Mouse (Mus musculus): ENCODE data around the gene Ly75. TPM values are rescaled to one million over a fixed set of nuclear protein-coding genes. Genes with fewer than 3 reads are reported as not detected.

The Ly75 gene
- polyA plus RNA-seq, 1 experiment, result 4.4 TPM

GRCm38 (mm10) chr2:60375608-60376107 lies 7.4 kb downstream of the Ly75 start:
- H3K4me1 ChIP-seq (ENCODE audit: control insufficient read depth, insufficient read depth, insufficient read length, low read length), result peaks cover 10% of the 10 kb centered on the region; the same call in 1 of the 2 replicates
- TF ChIP-seq CTCF (IDR thresholded peaks at IDR 0.05; ENCODE audit: extremely low read depth, insufficient read length, insufficient replicate concordance, low read depth, low read length) (no peak), POLR2A (IDR thresholded peaks at IDR 0.05; ENCODE audit: low read depth, low read length) (no peak)
- H3K27me3 ChIP-seq (ENCODE audit: control insufficient read depth, insufficient read depth, low read length), result no peaks in the 10 kb centered on the region
- peak overlapping the region; percentile 87 for H3K27ac ChIP-seq (ENCODE audit: insufficient read depth, low read depth, low read length)
- 58% methylated on average over 15 of the region's 15 CpGs for WGBS
- H3K36me3 ChIP-seq (ENCODE audit: control insufficient read depth, insufficient read depth, low read length), result peaks cover 4% of the 10 kb centered on the region; the same call in 1 of the 2 replicates
- peak overlapping the region; percentile 15; the same call in 1 of the 2 replicates for H3K4me3 ChIP-seq (ENCODE audit: low read depth, low read length)

GRCm38 (mm10) chr2:60375126-60375525 lies 8.0 kb downstream of the Ly75 start:
- Histone ChIP-seq H3K27me3 (ENCODE audit: control insufficient read depth, insufficient read depth, low read length) (no peaks in the 10 kb centered on the region), H3K4me3 (ENCODE audit: low read depth, low read length) (no peak overlapping the region), H3K4me1 (ENCODE audit: control insufficient read depth, insufficient read depth, insufficient read length, low read length) (peaks cover 10% of the 10 kb centered on the region; the same call in 1 of the 2 replicates), H3K27ac (ENCODE audit: insufficient read depth, low read depth, low read length) (peak overlapping the region; percentile 87), H3K36me3 (ENCODE audit: control insufficient read depth, insufficient read depth, low read length) (peaks cover 4% of the 10 kb centered on the region; the same call in 1 of the 2 replicates)
- TF ChIP-seq CTCF (IDR thresholded peaks at IDR 0.05; ENCODE audit: extremely low read depth, insufficient read length, insufficient replicate concordance, low read depth, low read length) (no peak), POLR2A (IDR thresholded peaks at IDR 0.05; ENCODE audit: low read depth, low read length) (no peak)
- 84% methylated on average over 8 of the region's 8 CpGs for WGBS

DNA sequence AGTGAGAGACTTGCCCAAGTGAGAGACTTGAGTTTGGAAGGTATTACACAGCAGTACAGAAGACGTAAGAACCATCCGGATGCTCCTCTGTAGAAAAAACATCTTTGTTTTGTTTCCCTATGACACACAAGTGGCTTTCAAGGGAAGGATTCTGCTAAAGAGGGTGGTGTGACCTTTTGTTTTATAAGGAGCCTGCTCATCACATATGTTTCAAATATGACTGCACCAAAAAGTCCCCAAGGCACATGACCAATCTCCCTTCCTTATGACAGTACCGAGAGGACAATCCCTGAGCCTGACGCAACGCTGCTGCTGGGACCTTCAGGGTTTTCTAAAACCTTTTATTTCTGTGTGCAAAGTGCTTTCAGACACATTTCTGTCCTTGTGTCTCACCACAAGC lies 12.9 kb downstream of the Ly75 start:
- 92% methylated on average over 5 of the region's 5 CpGs for WGBS
- no peak for TF ChIP-seq CTCF (IDR thresholded peaks at IDR 0.05; ENCODE audit: extremely low read depth, insufficient read length, insufficient replicate concordance, low read depth, low read length)
- TF ChIP-seq POLR2A (IDR thresholded peaks at IDR 0.05; ENCODE audit: low read depth, low read length), result no peak

DNA sequence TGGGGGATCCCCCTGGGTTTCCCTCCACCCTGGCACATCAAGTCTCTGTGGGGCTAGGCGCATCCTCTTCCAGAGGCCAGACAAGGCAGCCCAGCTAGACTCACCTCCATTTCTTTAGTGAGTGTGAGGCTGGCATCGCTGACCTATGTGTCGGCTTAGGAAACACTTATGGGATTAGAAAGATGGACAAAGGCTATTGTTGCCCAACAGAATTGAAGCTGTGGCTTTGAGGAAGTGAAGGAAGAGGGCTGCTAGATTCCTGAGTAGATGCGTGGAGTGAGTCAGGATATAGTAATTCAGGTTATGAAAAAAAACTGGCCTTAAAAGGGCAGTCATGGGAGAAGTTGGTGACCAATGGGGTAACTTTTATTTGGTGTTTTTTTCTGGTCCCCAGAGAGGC lies 13.6 kb downstream of the Ly75 start:
- no peak overlapping the region for H3K4me3 ChIP-seq (ENCODE audit: low read depth, low read length)
- TF ChIP-seq POLR2A (IDR thresholded peaks at IDR 0.05; ENCODE audit: low read depth, low read length), result no peak
- no peak for TF ChIP-seq CTCF (IDR thresholded peaks at IDR 0.05; ENCODE audit: extremely low read depth, insufficient read length, insufficient replicate concordance, low read depth, low read length)
- no peak overlapping the region for H3K27ac ChIP-seq (ENCODE audit: insufficient read depth, low read depth, low read length)
- peaks cover 3% of the 10 kb centered on the region; the same call in 1 of the 2 replicates for H3K4me1 ChIP-seq (ENCODE audit: control insufficient read depth, insufficient read depth, insufficient read length, low read length)
- no peaks in the 10 kb centered on the region for H3K27me3 ChIP-seq (ENCODE audit: control insufficient read depth, insufficient read depth, low read length)
- WGBS, result 89% methylated on average over 4 of the region's 4 CpGs
- peaks cover 12% of the 10 kb centered on the region for H3K36me3 ChIP-seq (ENCODE audit: control insufficient read depth, insufficient read depth, low read length)

More for the DNA sequence above, 12.9 kb downstream of the Ly75 start:
- no peak overlapping the region for H3K27ac ChIP-seq (ENCODE audit: insufficient read depth, low read depth, low read length)
- H3K4me3 ChIP-seq (ENCODE audit: low read depth, low read length), result no peak overlapping the region
- H3K36me3 ChIP-seq (ENCODE audit: control insufficient read depth, insufficient read depth, low read length), result peaks cover 12% of the 10 kb centered on the region
- H3K27me3 ChIP-seq (ENCODE audit: control insufficient read depth, insufficient read depth, low read length), result no peaks in the 10 kb centered on the region
- H3K4me1 ChIP-seq (ENCODE audit: control insufficient read depth, insufficient read depth, insufficient read length, low read length), result peaks cover 6% of the 10 kb centered on the region; the same call in 1 of the 2 replicates

- H3K36me3 ChIP-seq (ENCODE audit: control insufficient read depth, insufficient read depth, low read length), result peaks cover 15% of the 10 kb centered on the region
- peaks cover 2% of the 10 kb centered on the region; the same call in 1 of the 2 replicates for H3K4me1 ChIP-seq (ENCODE audit: control insufficient read depth, insufficient read depth, insufficient read length, low read length)
- WGBS, result 81% methylated on average over 7 of the region's 7 CpGs
- TF ChIP-seq CTCF (IDR thresholded peaks at IDR 0.05; ENCODE audit: extremely low read depth, insufficient read length, insufficient replicate concordance, low read depth, low read length) (no peak), POLR2A (IDR thresholded peaks at IDR 0.05; ENCODE audit: low read depth, low read length) (no peak)
- no peak overlapping the region for H3K4me3 ChIP-seq (ENCODE audit: low read depth, low read length)
- no peaks in the 10 kb centered on the region for H3K27me3 ChIP-seq (ENCODE audit: control insufficient read depth, insufficient read depth, low read length)
- H3K27ac ChIP-seq (ENCODE audit: insufficient read depth, low read depth, low read length), result no peak overlapping the region
These were observed 15.2 kb downstream of the Ly75 start for GRCm38 (mm10) chr2:60367871-60368270.

DNA sequence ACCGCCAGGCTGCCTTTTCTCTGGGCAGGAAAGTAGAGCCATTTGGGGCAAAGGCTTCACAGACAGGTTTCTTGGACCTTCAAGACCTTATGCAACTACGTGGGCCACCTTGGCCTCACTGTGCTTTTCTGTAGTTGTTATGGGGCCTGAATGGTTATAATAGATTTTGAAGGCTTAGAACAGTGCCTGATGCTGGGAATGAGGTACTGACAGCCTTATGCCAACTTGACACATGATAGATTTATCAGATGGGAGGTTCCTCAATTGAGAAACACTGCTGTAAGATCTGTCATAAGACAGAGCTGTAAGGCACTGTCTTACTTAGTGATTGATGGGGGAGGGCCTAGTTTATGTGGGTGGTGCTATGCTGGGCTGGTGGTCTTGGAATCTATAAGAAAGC lies 15.9 kb downstream of the Ly75 start:
- H3K27ac ChIP-seq (ENCODE audit: insufficient read depth, low read depth, low read length), result no peak overlapping the region
- H3K4me3 ChIP-seq (ENCODE audit: low read depth, low read length), result no peak overlapping the region
- 88% methylated on average over 2 of the region's 2 CpGs for WGBS
- H3K4me1 ChIP-seq (ENCODE audit: control insufficient read depth, insufficient read depth, insufficient read length, low read length), result peaks cover 2% of the 10 kb centered on the region; the same call in 1 of the 2 replicates
- peaks cover 16% of the 10 kb centered on the region for H3K36me3 ChIP-seq (ENCODE audit: control insufficient read depth, insufficient read depth, low read length)
- no peaks in the 10 kb centered on the region for H3K27me3 ChIP-seq (ENCODE audit: control insufficient read depth, insufficient read depth, low read length)
- TF ChIP-seq CTCF (IDR thresholded peaks at IDR 0.05; ENCODE audit: extremely low read depth, insufficient read length, insufficient replicate concordance, low read depth, low read length) (no peak), POLR2A (IDR thresholded peaks at IDR 0.05; ENCODE audit: low read depth, low read length) (no peak)

DNA sequence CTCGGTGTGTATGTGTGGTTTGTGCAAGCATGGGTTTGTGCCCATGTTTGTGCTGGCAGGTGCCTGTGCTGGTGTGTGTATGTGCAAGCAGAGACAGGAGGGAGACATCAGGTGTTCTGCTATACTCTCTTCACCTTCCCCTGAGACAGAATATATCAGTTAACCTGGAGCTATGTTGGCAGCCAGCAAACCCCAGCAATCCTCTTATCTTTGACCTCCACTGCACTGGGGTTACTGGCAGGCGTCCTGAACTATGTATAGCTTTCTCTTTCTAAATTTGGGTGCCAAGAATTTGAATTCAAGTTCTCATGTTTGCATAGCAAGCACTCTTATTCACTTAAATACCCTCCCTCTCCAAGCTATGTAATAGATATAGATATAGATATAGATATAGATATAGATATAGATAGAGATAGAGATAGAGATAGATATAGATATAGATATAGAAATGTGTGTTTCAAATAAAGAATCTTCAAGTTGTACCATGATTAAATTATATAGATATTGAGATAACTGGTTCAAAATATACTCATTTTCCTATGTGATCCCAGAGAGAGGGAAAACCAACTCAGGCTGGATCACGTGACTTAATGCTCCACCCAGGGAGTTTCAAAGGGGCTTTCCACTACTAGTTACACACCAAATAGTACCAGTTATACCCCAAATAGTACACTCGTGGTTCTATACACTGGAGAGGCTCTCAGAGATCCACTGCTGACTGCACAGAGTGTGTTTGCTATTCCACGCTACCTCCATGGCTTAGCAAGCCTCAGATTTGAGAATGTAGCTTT lies 17.1 kb downstream of the Ly75 start:
- Histone ChIP-seq H3K4me3 (ENCODE audit: low read depth, low read length) (no peak overlapping the region), H3K27ac (ENCODE audit: insufficient read depth, low read depth, low read length) (no peak overlapping the region), H3K36me3 (ENCODE audit: control insufficient read depth, insufficient read depth, low read length) (peaks cover 16% of the 10 kb centered on the region), H3K27me3 (ENCODE audit: control insufficient read depth, insufficient read depth, low read length) (no peaks in the 10 kb centered on the region), H3K4me1 (ENCODE audit: control insufficient read depth, insufficient read depth, insufficient read length, low read length) (peaks cover 2% of the 10 kb centered on the region; the same call in 1 of the 2 replicates)
- WGBS, result 70% methylated on average over 5 of the region's 5 CpGs
- TF ChIP-seq CTCF (IDR thresholded peaks at IDR 0.05; ENCODE audit: extremely low read depth, insufficient read length, insufficient replicate concordance, low read depth, low read length) (no peak), POLR2A (IDR thresholded peaks at IDR 0.05; ENCODE audit: low read depth, low read length) (no peak)
